Mouse (Mus musculus): ENCODE data around the gene Rcn3. TPM values are rescaled to one million over a fixed set of nuclear protein-coding genes. Genes with fewer than 3 reads are reported as not detected.
A peak's percentile ranks its signal among the peaks of the same experiment; 100 is the strongest.

Gene Rcn3
- total and polyA plus RNA-seq, 3 experiments = 0.38 TPM; not detected in 2

- TF ChIP-seq SMC3 (IDR thresholded peaks at IDR 0.05; ENCODE audit: low read depth, low read length) (no peak), POLR2AphosphoS2 (IDR thresholded peaks at IDR 0.05; ENCODE audit: low read depth, low read length) (peak; percentile 99), RAD21 (IDR thresholded peaks at IDR 0.05; ENCODE audit: low read depth, low read length) (no peak), ELF1 (IDR thresholded peaks at IDR 0.05; ENCODE audit: low read depth, low read length) (peak; percentile 91), PAX5 (IDR thresholded peaks at IDR 0.05; ENCODE audit: low read length) (no peak), MEF2A (IDR thresholded peaks at IDR 0.05; ENCODE audit: borderline replicate concordance, low read depth, low read length) (no peak; the same call in 1 of the 2 replicates), UBTF (IDR thresholded peaks at IDR 0.05; ENCODE audit: low read depth, low read length) (no peak), MAZ (IDR thresholded peaks at IDR 0.05; ENCODE audit: low read depth, low read length) (no peak), HCFC1 (IDR thresholded peaks at IDR 0.05; ENCODE audit: low read depth, low read length) (peak; percentile 87), E2F4 (IDR thresholded peaks at IDR 0.05; ENCODE audit: insufficient replicate concordance, low read depth, low read length) (peak; percentile 91; the same call in 1 of the 2 replicates), USF1 (IDR thresholded peaks at IDR 0.05; ENCODE audit: low read depth, low read length) (peak; percentile 85), JUN (IDR thresholded peaks at IDR 0.05; ENCODE audit: insufficient read depth, low read depth, low read length) (no peak), USF2 (conservative IDR thresholded peaks at IDR 0.05; ENCODE audit: low read depth, low read length) (peak; percentile 78), MXI1 (IDR thresholded peaks at IDR 0.05; ENCODE audit: low read depth, low read length) (peak; percentile 98), TBP (conservative IDR thresholded peaks at IDR 0.05; ENCODE audit: low read depth, low read length) (peak; percentile 85), CTCF (conservative IDR thresholded peaks at IDR 0.05 in 1 of 2, IDR thresholded peaks at IDR 0.05 in 1 of 2; ENCODE audit: low read depth in 2 of 2, low read length in 2 of 2) (0 out of 4 replicates have a peak, but pooled peaks of 1 of the 2 experiments have one; percentile 8)
Measured at GRCm38 (mm10) chr7:45124224-45125143, 32.5 kb upstream of the Rcn3 start, which contains the start of gene Rps11 (continued).

GRCm38 (mm10) chr7:45123186-45123570 is 31.2 kb upstream of the Rcn3 start:
- peaks cover 40% of the 10 kb centered on the region for H3K79me2 ChIP-seq (replicated peaks; ENCODE audit: control insufficient read depth, extremely low read depth, insufficient read depth, poor library complexity, severe bottlenecking)
- TF ChIP-seq CHD2 (IDR thresholded peaks at IDR 0.05; ENCODE audit: low read length) = no peak
- 0 out of 2 replicates have a peak, but pooled peaks have one; percentile 43 for TF ChIP-seq SIN3A (IDR thresholded peaks at IDR 0.05; ENCODE audit: low read length)
- TF ChIP-seq MXI1 (IDR thresholded peaks at IDR 0.05; ENCODE audit: low read depth, low read length) = peak; percentile 88
- TF ChIP-seq MAZ (IDR thresholded peaks at IDR 0.05; ENCODE audit: low read depth, low read length) = no peak
- TF ChIP-seq CHD1 (IDR thresholded peaks at IDR 0.05; ENCODE audit: low read depth, low read length) = 0 out of 2 replicates have a peak, but pooled peaks have one; percentile 7
- peak; percentile 43; the same call in 1 of the 2 replicates for TF ChIP-seq POLR2A (IDR thresholded peaks at IDR 0.05; ENCODE audit: low read depth, low read length)
- TF ChIP-seq MYC (IDR thresholded peaks at IDR 0.05; ENCODE audit: low read depth, low read length) = 0 out of 2 replicates have a peak, but pooled peaks have one; percentile 32
- TF ChIP-seq POLR2AphosphoS2 (IDR thresholded peaks at IDR 0.05; ENCODE audit: low read depth, low read length) = no peak
- TF ChIP-seq MAX (IDR thresholded peaks at IDR 0.05; ENCODE audit: low read length) = peak; percentile 29
- peak; percentile 66 for TF ChIP-seq HCFC1 (IDR thresholded peaks at IDR 0.05; ENCODE audit: low read depth, low read length)
- TF ChIP-seq BHLHE40 (IDR thresholded peaks at IDR 0.05; ENCODE audit: low read depth, low read length) = peak; percentile 81
- no peak for TF ChIP-seq UBTF (IDR thresholded peaks at IDR 0.05; ENCODE audit: low read depth, low read length)
- 0 out of 2 replicates have a peak, but pooled peaks have one; percentile 33 for TF ChIP-seq KAT2A (IDR thresholded peaks at IDR 0.05; ENCODE audit: insufficient replicate concordance, low read length)
- peak overlapping the region; percentile 65; the same call in 1 of the 2 replicates for H3K27ac ChIP-seq (ENCODE audit: insufficient read depth, low read depth)
- H3K4me2 ChIP-seq (ENCODE audit: insufficient read depth, low read depth, poor library complexity, severe bottlenecking) = peak overlapping the region; percentile 41
- DNase-seq (ENCODE audit: extremely low read depth) = peak; percentile 73
- peak overlapping the region; percentile 73 to 92 (median 84) for H3K4me3 ChIP-seq (replicated peaks in 1 of 3; ENCODE audit: low read depth in 2 of 3, low read length in 2 of 3, poor library complexity in 1 of 3)
- no peaks in the 10 kb centered on the region for H3K27me3 ChIP-seq (replicated peaks)
- dilution Hi-C loops (cut with MboI; ENCODE audit: extremely low pct_ligation_motif_present, extremely low pct_unique_long_range_greater_than_20kb, low sequenced_read_pairs) = no loop called here
- peaks cover 10 to 47% of the 10 kb centered on the region in 2 experiments for H3K4me1 ChIP-seq (ENCODE audit: control insufficient read depth in 1 of 2, insufficient read depth in 2 of 2)
- peak overlapping the region; percentile 96 for H3K9ac ChIP-seq (ENCODE audit: insufficient read depth, low read depth)
- in situ Hi-C loops (cut with MboI; ENCODE audit: low pct_ligation_motif_present, low pct_unique_long_range_greater_than_20kb, low sequenced_read_pairs) = no loop called here
- H3K9me3 ChIP-seq (replicated peaks; ENCODE audit: low read length) = no peaks in the 10 kb centered on the region
- peaks cover 59 to 79% of the 10 kb centered on the region in 2 experiments for H3K36me3 ChIP-seq (replicated peaks in 1 of 2; ENCODE audit: control insufficient read depth in 1 of 2, insufficient read depth in 1 of 2, low read length in 1 of 2)

Measured in CH12.LX (cell line).